Mouse (Mus musculus) hindbrain, embryonic 10.5 days (tissue): ENCODE measurements at regions not wholly inside any gene's neighbourhood (a gene's known extent, or its start where the extent isn't known, plus 50 kb on each side); places are given as distances from the start of the nearest gene placed in this dataset.

ENCODE experiments used
- DNase-seq: peaks from one replicate; pipeline ENCODE4 v3.0.0-alpha.2; 2017; ENCODE audit warnings: low spot score
- H3K27ac ChIP-seq: fragments of 300-500 bp; sonication (generic); 2 replicates; pipeline ENCODE4 v1.5.1; 2016; ENCODE audit warnings: mild to moderate bottlenecking, moderate library complexity
- H3K27me3 ChIP-seq: fragments of 300-500 bp; sonication (generic); 2 replicates; pipeline ENCODE4 v1.6.1; 2016; ENCODE audit warnings: mild to moderate bottlenecking; ENCODE audit not compliant: poor library complexity, insufficient read depth, severe bottlenecking
- H3K36me3 ChIP-seq: fragments of 300-500 bp; sonication (generic); 2 replicates; pipeline ENCODE4 v1.6.1; 2016; ENCODE audit warnings: mild to moderate bottlenecking, moderate library complexity
- H3K4me1 ChIP-seq: fragments of 300-500 bp; sonication (generic); replicated peaks from 2 replicates; pipeline ENCODE4 v1.6.1; 2016; ENCODE audit warnings: mild to moderate bottlenecking
- H3K4me3 ChIP-seq: fragments of 300-500 bp; sonication (generic); 2 replicates; pipeline ENCODE4 v1.5.1; 2016; ENCODE audit warnings: mild to moderate bottlenecking, moderate library complexity
- H3K9me3 ChIP-seq: fragments of 300-500 bp; sonication (generic); 2 replicates; pipeline ENCODE4 v1.6.1; 2016; ENCODE audit warnings: mild to moderate bottlenecking, moderate library complexity
- WGBS: fragments of 180-500 bp; shearing (Covaris S2); methylation state at CpG from one replicate; pipeline ENCODE4 v1.1.7; 2016; 5-methylcytosine and 5-hydroxymethylcytosine counted together

- H3K27me3 ChIP-seq = no peaks in the 10 kb centered on the region
- 87% methylated on average over 1 of the region's 1 CpGs for WGBS
- no peak overlapping the region for H3K4me3 ChIP-seq
- H3K4me1 ChIP-seq = no peaks in the 10 kb centered on the region
- no peaks in the 10 kb centered on the region for H3K9me3 ChIP-seq
- H3K27ac ChIP-seq = no peak overlapping the region
- no peaks in the 10 kb centered on the region for H3K36me3 ChIP-seq
- no peak for DNase-seq
Observed at GRCm38 (mm10) chr3:57118016-57118415, 183.8 kb downstream of the Tm4sf1 start.

GRCm38 (mm10) chr3:57102254-57102653 is 199.5 kb downstream of the Tm4sf1 start:
- Histone ChIP-seq H3K36me3 (no peaks in the 10 kb centered on the region), H3K27ac (no peak overlapping the region), H3K4me1 (no peaks in the 10 kb centered on the region), H3K9me3 (no peaks in the 10 kb centered on the region), H3K4me3 (no peak overlapping the region), H3K27me3 (no peaks in the 10 kb centered on the region)
- 91% methylated on average over 2 of the region's 2 CpGs for WGBS
- DNase-seq = no peak

- Histone ChIP-seq H3K36me3 (no peaks in the 10 kb centered on the region), H3K4me3 (no peak overlapping the region), H3K27me3 (no peaks in the 10 kb centered on the region), H3K9me3 (no peaks in the 10 kb centered on the region), H3K4me1 (no peaks in the 10 kb centered on the region), H3K27ac (no peak overlapping the region)
- DNase-seq = no peak
- WGBS = 85% methylated on average over 1 of the region's 1 CpGs
Observed at GRCm38 (mm10) chr3:57100515-57100914, 201.3 kb downstream of the Tm4sf1 start.

- Histone ChIP-seq H3K27ac (no peak overlapping the region), H3K4me3 (no peak overlapping the region), H3K9me3 (no peaks in the 10 kb centered on the region), H3K4me1 (no peaks in the 10 kb centered on the region), H3K36me3 (no peaks in the 10 kb centered on the region), H3K27me3 (no peaks in the 10 kb centered on the region)
- DNase-seq = no peak
- 75% methylated on average over 3 of the region's 3 CpGs for WGBS
Observed at GRCm38 (mm10) chr3:57094936-57095335, 206.9 kb downstream of the Tm4sf1 start.

- Histone ChIP-seq H3K4me1 (no peaks in the 10 kb centered on the region), H3K27ac (no peak overlapping the region), H3K36me3 (no peaks in the 10 kb centered on the region), H3K4me3 (no peak overlapping the region), H3K27me3 (no peaks in the 10 kb centered on the region), H3K9me3 (no peaks in the 10 kb centered on the region)
- no peak for DNase-seq
- 87% methylated on average over 1 of the region's 1 CpGs for WGBS
Observed at GRCm38 (mm10) chr3:57093201-57093940, 208.4 kb downstream of the Tm4sf1 start.

- Histone ChIP-seq H3K4me1 (no peaks in the 10 kb centered on the region), H3K27me3 (no peaks in the 10 kb centered on the region), H3K27ac (no peak overlapping the region), H3K36me3 (no peaks in the 10 kb centered on the region), H3K4me3 (no peak overlapping the region), H3K9me3 (no peaks in the 10 kb centered on the region)
- DNase-seq = no peak
- 81% methylated on average over 1 of the region's 1 CpGs for WGBS
Observed at GRCm38 (mm10) chr3:57074516-57074915, 227.3 kb downstream of the Tm4sf1 start.

- DNase-seq = no peak
- Histone ChIP-seq H3K4me1 (no peaks in the 10 kb centered on the region), H3K27ac (no peak overlapping the region), H3K36me3 (no peaks in the 10 kb centered on the region), H3K27me3 (no peaks in the 10 kb centered on the region), H3K9me3 (no peaks in the 10 kb centered on the region), H3K4me3 (no peak overlapping the region)
- WGBS = 85% methylated on average over 4 of the region's 4 CpGs
Observed at GRCm38 (mm10) chr3:57073962-57074506, 227.8 kb downstream of the Tm4sf1 start.

- no peak overlapping the region for H3K27ac ChIP-seq
- no peaks in the 10 kb centered on the region for H3K9me3 ChIP-seq
- H3K4me1 ChIP-seq = no peaks in the 10 kb centered on the region
- H3K4me3 ChIP-seq = no peak overlapping the region
- H3K36me3 ChIP-seq = no peaks in the 10 kb centered on the region
- no peaks in the 10 kb centered on the region for H3K27me3 ChIP-seq
- no peak for DNase-seq
Observed at GRCm38 (mm10) chr3:57033021-57033420, 268.8 kb downstream of the Tm4sf1 start.

- Histone ChIP-seq H3K4me3 (no peak overlapping the region), H3K9me3 (no peaks in the 10 kb centered on the region), H3K4me1 (no peaks in the 10 kb centered on the region), H3K36me3 (no peaks in the 10 kb centered on the region), H3K27ac (no peak overlapping the region), H3K27me3 (no peaks in the 10 kb centered on the region)
- no peak for DNase-seq
Observed at GRCm38 (mm10) chr3:57018171-57018570, 283.6 kb downstream of the Tm4sf1 start.

- H3K9me3 ChIP-seq = no peaks in the 10 kb centered on the region
- H3K4me3 ChIP-seq = no peak overlapping the region
- H3K4me1 ChIP-seq = no peaks in the 10 kb centered on the region; the same call in 1 of the 2 replicates
- DNase-seq = no peak
- WGBS = 74% methylated on average over 2 of the region's 2 CpGs
- no peaks in the 10 kb centered on the region for H3K36me3 ChIP-seq
- H3K27me3 ChIP-seq = no peaks in the 10 kb centered on the region
- H3K27ac ChIP-seq = no peak overlapping the region
Observed at GRCm38 (mm10) chr3:56981305-56981660, 320.5 kb downstream of the Tm4sf1 start.

- no peak overlapping the region for H3K27ac ChIP-seq
- WGBS = 66% methylated on average over 3 of the region's 3 CpGs
- no peak for DNase-seq
- no peaks in the 10 kb centered on the region for H3K36me3 ChIP-seq
- no peaks in the 10 kb centered on the region for H3K9me3 ChIP-seq
- no peaks in the 10 kb centered on the region; the same call in 1 of the 2 replicates for H3K4me1 ChIP-seq
- no peaks in the 10 kb centered on the region for H3K27me3 ChIP-seq
- no peak overlapping the region for H3K4me3 ChIP-seq
Observed at GRCm38 (mm10) chr3:56980593-56981304, 321.0 kb downstream of the Tm4sf1 start.

- Histone ChIP-seq H3K36me3 (no peaks in the 10 kb centered on the region), H3K4me3 (no peak overlapping the region), H3K27me3 (no peaks in the 10 kb centered on the region), H3K9me3 (no peaks in the 10 kb centered on the region), H3K4me1 (peaks cover 13% of the 10 kb centered on the region), H3K27ac (no peak overlapping the region)
- no peak for DNase-seq
- 89% methylated on average over 1 of the region's 1 CpGs for WGBS
Observed at GRCm38 (mm10) chr3:56966008-56966407, 335.8 kb downstream of the Tm4sf1 start.

GRCm38 (mm10) chr3:56965444-56965843 is 336.3 kb downstream of the Tm4sf1 start:
- no peak overlapping the region for H3K27ac ChIP-seq
- H3K4me3 ChIP-seq = no peak overlapping the region
- H3K36me3 ChIP-seq = no peaks in the 10 kb centered on the region
- DNase-seq = no peak
- H3K4me1 ChIP-seq = peaks cover 13% of the 10 kb centered on the region
- no peaks in the 10 kb centered on the region for H3K27me3 ChIP-seq
- WGBS = 88% methylated on average over 2 of the region's 2 CpGs
- no peaks in the 10 kb centered on the region for H3K9me3 ChIP-seq
